Mouse (Mus musculus) bone marrow macrophage, adult 2 months (primary cell): ENCODE data around the gene Kcnq2.

Experiments
- CTCF ChIP-seq: IDR thresholded peaks from 2 replicates; pipeline ENCODE4 v1.5.1; 2012; ENCODE audit warnings: low read depth, mild to moderate bottlenecking, low read length, moderate library complexity
- POLR2A ChIP-seq: IDR thresholded peaks from 2 replicates; pipeline ENCODE4 v1.6.1; 2012; ENCODE audit warnings: mild to moderate bottlenecking, low read depth, low read length, borderline replicate concordance

DNA sequence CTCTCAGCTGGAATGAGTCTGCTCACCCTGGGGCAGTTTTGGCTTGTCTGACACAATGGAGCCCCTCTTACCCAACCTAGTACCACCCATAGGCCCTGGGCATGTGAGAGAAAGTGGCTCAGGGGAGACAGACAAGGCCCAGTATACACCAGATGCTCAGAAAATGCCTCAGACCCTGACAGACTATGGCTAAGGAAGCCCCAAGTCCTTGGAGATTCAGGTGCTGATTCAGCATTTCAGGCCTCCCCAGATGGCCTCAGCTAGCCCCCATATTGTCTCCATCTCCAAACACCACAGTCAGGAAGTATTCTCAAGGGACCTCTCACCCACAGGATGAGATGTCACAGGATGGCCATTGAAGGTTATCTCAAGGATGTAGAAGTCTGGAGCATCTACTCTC is 12.5 kb downstream of the Kcnq2 start:
- no peak for TF ChIP-seq CTCF
- TF ChIP-seq POLR2A: no peak
